Mouse (Mus musculus) adrenal gland, postnatal 14 days (tissue): ENCODE data around the gene Muc3. TPM values are rescaled to one million over a fixed set of nuclear protein-coding genes. Genes with fewer than 3 reads are reported as not detected.
A peak's percentile ranks its signal among the peaks of the same experiment; 100 is the strongest.
"Not testable (repeated sequence)": the region's sequence is repeated elsewhere in the genome, so short reads cannot be mapped to it uniquely, and the experiment has no call there.

Source experiments
- DNase-seq: peaks from one replicate; pipeline ENCODE4 v3.0.0; 2021; ENCODE audit warnings: mixed read lengths
- total RNA-seq: library from RNA; stranded (reverse); gene quantifications from 2 replicates; pipeline ENCODE4 v1.2.3, GENCODE M21; 2021

Gene Muc3
- total RNA-seq, 1 experiment from 2014 or later, result not detected

GRCm38 (mm10) chr5:137122686-137123193 is 26.4 kb downstream of the Muc3 start:
- DNase-seq, result peak; percentile 89

- DNase-seq, result no peak
Observed at GRCm38 (mm10) chr5:137121280-137121679, 27.8 kb downstream of the Muc3 start.

- no peak for DNase-seq
Observed at GRCm38 (mm10) chr5:137118878-137119277, 30.2 kb downstream of the Muc3 start.

- DNase-seq, result not testable (repeated sequence)
Observed at GRCm38 (mm10) chr5:137117994-137118393, 31.1 kb downstream of the Muc3 start.

GRCm38 (mm10) chr5:137116987-137117386 is 32.1 kb downstream of the Muc3 start:
- DNase-seq, result no peak

GRCm38 (mm10) chr5:137115866-137116847 is 33.0 kb downstream of the Muc3 start, which contains the start of gene Trim56:
Trim56 (minus strand) TSS chr5:137116209.
- DNase-seq, result peak; percentile 90

- no peak for DNase-seq
Observed at GRCm38 (mm10) chr5:137114891-137115561, 34.1 kb downstream of the Muc3 start.

- peak; percentile 32 for DNase-seq
Observed at GRCm38 (mm10) chr5:137111542-137112408, 37.3 kb downstream of the Muc3 start.

- DNase-seq, result no peak
Observed at GRCm38 (mm10) chr5:137110863-137111262, 38.3 kb downstream of the Muc3 start.

GRCm38 (mm10) chr5:137109941-137110593 is 39.1 kb downstream of the Muc3 start:
- DNase-seq, result no peak

- no peak for DNase-seq
Observed at GRCm38 (mm10) chr5:137108111-137108510, 41.0 kb downstream of the Muc3 start.

GRCm38 (mm10) chr5:137107670-137108069 is 41.5 kb downstream of the Muc3 start:
- no peak for DNase-seq

GRCm38 (mm10) chr5:137107024-137107423 is 42.1 kb downstream of the Muc3 start:
- DNase-seq, result peak; percentile 86

GRCm38 (mm10) chr5:137106434-137106833 is 42.7 kb downstream of the Muc3 start:
- DNase-seq, result no peak

- DNase-seq, result no peak
Observed at GRCm38 (mm10) chr5:137103969-137104368, 45.2 kb downstream of the Muc3 start.

GRCm38 (mm10) chr5:137102575-137103522 is 46.3 kb downstream of the Muc3 start:
- peak; percentile 88 for DNase-seq

GRCm38 (mm10) chr5:137102078-137102477 is 47.0 kb downstream of the Muc3 start:
- DNase-seq, result no peak

- no peak for DNase-seq
Observed at GRCm38 (mm10) chr5:137100660-137101059, 48.5 kb downstream of the Muc3 start.

- DNase-seq, result no peak
Observed at GRCm38 (mm10) chr5:137098418-137098817, 50.7 kb downstream of the Muc3 start.

- no peak for DNase-seq
Observed at GRCm38 (mm10) chr5:137096037-137096436, 53.1 kb downstream of the Muc3 start.
